Mouse (Mus musculus): Measurements from ENCODE around the gene Prss36. TPM values are rescaled to one million over a fixed set of nuclear protein-coding genes. Genes with fewer than 3 reads are reported as not detected.
"Not testable (repeated sequence)": the region's sequence is repeated elsewhere in the genome, so short reads cannot be mapped to it uniquely, and the experiment has no call there.

The Prss36 gene
- polyA plus RNA-seq, 1 experiment from 2014 or later = 10.0 TPM

- WGBS = 9% methylated on average over 10 of the region's 10 CpGs
- peak; percentile 30 for DNase-seq (ENCODE audit: low spot score)
- H3K4me2 ChIP-seq (replicated peaks; ENCODE audit: low read depth, low read length) = peak overlapping the region; percentile 76
- H3K4me3 ChIP-seq (ENCODE audit: low read depth, low read length) = peak overlapping the region; percentile 99
- H3K36me3 ChIP-seq (ENCODE audit: insufficient read depth, low read length) = peaks cover 8% of the 10 kb centered on the region; the same call in 1 of the 2 replicates
- TF ChIP-seq CTCF (IDR thresholded peaks at IDR 0.05) (no peak), EP300 (IDR thresholded peaks at IDR 0.05) (no peak)
- no peaks in the 10 kb centered on the region for H3K27me3 ChIP-seq (replicated peaks; ENCODE audit: insufficient read depth, low read length)
- peak overlapping the region; percentile 97 for H3K27ac ChIP-seq (ENCODE audit: low read length)
- H3K9ac ChIP-seq (replicated peaks; ENCODE audit: low read depth) = peak overlapping the region; percentile 96
- peaks cover 10% of the 10 kb centered on the region; the same call in 1 of the 2 replicates for H3K4me1 ChIP-seq (ENCODE audit: insufficient read depth, low read depth, low read length)
- no peaks in the 10 kb centered on the region for H3K9me3 ChIP-seq (ENCODE audit: low read length)
- ATAC-seq = no peak
Observed at GRCm38 (mm10) chr7:127966371-127966918, 19.9 kb upstream of the Prss36 start.

- WGBS = 49% methylated on average over 5 of the region's 5 CpGs
- Histone ChIP-seq H3K4me1 (ENCODE audit: insufficient read depth, low read depth, low read length) (no peaks in the 10 kb centered on the region), H3K4me2 (replicated peaks; ENCODE audit: low read depth, low read length) (no peak overlapping the region), H3K36me3 (ENCODE audit: insufficient read depth, low read length) (no peaks in the 10 kb centered on the region), H3K27me3 (replicated peaks; ENCODE audit: insufficient read depth, low read length) (no peaks in the 10 kb centered on the region), H3K4me3 (ENCODE audit: low read depth, low read length) (no peak overlapping the region), H3K9me3 (ENCODE audit: low read length) (no peaks in the 10 kb centered on the region), H3K9ac (replicated peaks; ENCODE audit: low read depth) (no peak overlapping the region), H3K27ac (ENCODE audit: low read length) (no peak overlapping the region)
- DNase-seq (ENCODE audit: low spot score) (no peak), ATAC-seq (no peak)
- TF ChIP-seq EP300 (IDR thresholded peaks at IDR 0.05) (no peak), CTCF (IDR thresholded peaks at IDR 0.05) (no peak)
Observed at GRCm38 (mm10) chr7:127959364-127959763, 12.8 kb upstream of the Prss36 start.

DNA sequence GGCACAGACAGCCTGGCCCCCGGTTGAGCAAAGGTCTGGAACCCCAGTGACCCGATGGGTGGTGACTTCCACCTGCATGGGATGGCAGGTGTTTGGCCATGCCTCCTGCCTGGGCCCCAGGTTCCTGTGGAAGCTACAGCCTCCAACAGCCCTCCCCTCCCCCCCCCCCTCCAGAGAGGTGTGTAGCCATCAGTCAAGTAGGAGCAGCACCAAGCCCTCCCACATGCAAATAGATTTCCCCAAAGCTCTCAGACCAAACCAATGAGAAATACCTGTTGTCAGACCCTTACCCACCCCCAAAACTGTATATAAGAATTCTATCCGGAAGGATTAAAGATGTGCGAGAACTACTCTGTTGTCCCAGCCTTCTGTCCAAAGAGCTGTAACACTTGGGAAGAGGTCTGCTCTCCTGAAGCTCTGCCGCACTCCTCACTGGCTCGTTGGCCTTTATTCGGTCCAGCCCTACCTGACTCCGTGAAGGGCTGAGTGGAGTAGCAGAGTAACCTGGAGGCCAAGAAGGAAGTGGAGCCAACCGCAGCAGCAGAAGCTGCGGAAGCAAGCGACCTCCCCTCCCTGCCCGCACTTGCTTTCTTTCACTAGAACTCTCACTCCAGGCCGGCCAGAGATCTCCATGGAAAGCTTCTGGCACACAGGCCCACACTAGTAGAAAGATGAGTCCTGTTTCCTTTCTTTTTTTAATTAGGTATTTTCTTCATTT lies 6.5 kb upstream of the Prss36 start:
- no peaks in the 10 kb centered on the region for H3K4me1 ChIP-seq (ENCODE audit: insufficient read depth, low read depth, low read length)
- 43% methylated on average over 13 of the region's 13 CpGs for WGBS
- ATAC-seq = no peak

GRCm38 (mm10) chr7:127944614-127945013 lies 1.9 kb downstream of the Prss36 start:
- Histone ChIP-seq H3K9me3 (ENCODE audit: low read length) (no peaks in the 10 kb centered on the region), H3K4me2 (replicated peaks; ENCODE audit: low read depth, low read length) (0 out of 2 replicates have a peak overlapping the region, but pooled peaks have one; percentile 29), H3K36me3 (ENCODE audit: insufficient read depth, low read length) (no peaks in the 10 kb centered on the region), H3K4me3 (ENCODE audit: low read depth, low read length) (no peak overlapping the region), H3K9ac (replicated peaks; ENCODE audit: low read depth) (no peak overlapping the region), H3K27me3 (replicated peaks; ENCODE audit: insufficient read depth, low read length) (peaks cover 7% of the 10 kb centered on the region; the same call in 1 of the 2 replicates), H3K27ac (ENCODE audit: low read length) (no peak overlapping the region), H3K4me1 (ENCODE audit: insufficient read depth, low read depth, low read length) (no peaks in the 10 kb centered on the region)
- peak; percentile 37 for ATAC-seq
- no peak for DNase-seq (ENCODE audit: low spot score)
- TF ChIP-seq CTCF (IDR thresholded peaks at IDR 0.05) (0 out of 2 replicates have a peak, but pooled peaks have one; percentile 3), EP300 (IDR thresholded peaks at IDR 0.05) (no peak)
- 13% methylated on average over 23 of the region's 23 CpGs for WGBS

More for the DNA sequence above, 6.5 kb upstream of the Prss36 start:
- no peak overlapping the region for H3K4me3 ChIP-seq (ENCODE audit: low read depth, low read length)
- H3K36me3 ChIP-seq (ENCODE audit: insufficient read depth, low read length) = no peaks in the 10 kb centered on the region
- H3K4me2 ChIP-seq (replicated peaks; ENCODE audit: low read depth, low read length) = no peak overlapping the region
- DNase-seq (ENCODE audit: low spot score) = no peak
- H3K27me3 ChIP-seq (replicated peaks; ENCODE audit: insufficient read depth, low read length) = no peaks in the 10 kb centered on the region
- no peak for TF ChIP-seq CTCF (IDR thresholded peaks at IDR 0.05)
- no peaks in the 10 kb centered on the region for H3K9me3 ChIP-seq (ENCODE audit: low read length)
- no peak overlapping the region for H3K27ac ChIP-seq (ENCODE audit: low read length)
- H3K9ac ChIP-seq (replicated peaks; ENCODE audit: low read depth) = no peak overlapping the region

GRCm38 (mm10) chr7:127942097-127942496 lies 4.4 kb downstream of the Prss36 start:
- not testable (repeated sequence) for H3K9ac ChIP-seq (replicated peaks; ENCODE audit: low read depth); ATAC-seq; H3K9me3 ChIP-seq (ENCODE audit: low read length); H3K36me3 ChIP-seq (ENCODE audit: insufficient read depth, low read length); H3K27ac ChIP-seq (ENCODE audit: low read length); DNase-seq (ENCODE audit: low spot score); H3K4me2 ChIP-seq (replicated peaks; ENCODE audit: low read depth, low read length); H3K4me3 ChIP-seq (ENCODE audit: low read depth, low read length); H3K4me1 ChIP-seq (ENCODE audit: insufficient read depth, low read depth, low read length); H3K27me3 ChIP-seq (replicated peaks; ENCODE audit: insufficient read depth, low read length)
- TF ChIP-seq CTCF (IDR thresholded peaks at IDR 0.05) = peak; percentile 30
- 40% methylated on average over 2 of the region's 2 CpGs for WGBS

DNA sequence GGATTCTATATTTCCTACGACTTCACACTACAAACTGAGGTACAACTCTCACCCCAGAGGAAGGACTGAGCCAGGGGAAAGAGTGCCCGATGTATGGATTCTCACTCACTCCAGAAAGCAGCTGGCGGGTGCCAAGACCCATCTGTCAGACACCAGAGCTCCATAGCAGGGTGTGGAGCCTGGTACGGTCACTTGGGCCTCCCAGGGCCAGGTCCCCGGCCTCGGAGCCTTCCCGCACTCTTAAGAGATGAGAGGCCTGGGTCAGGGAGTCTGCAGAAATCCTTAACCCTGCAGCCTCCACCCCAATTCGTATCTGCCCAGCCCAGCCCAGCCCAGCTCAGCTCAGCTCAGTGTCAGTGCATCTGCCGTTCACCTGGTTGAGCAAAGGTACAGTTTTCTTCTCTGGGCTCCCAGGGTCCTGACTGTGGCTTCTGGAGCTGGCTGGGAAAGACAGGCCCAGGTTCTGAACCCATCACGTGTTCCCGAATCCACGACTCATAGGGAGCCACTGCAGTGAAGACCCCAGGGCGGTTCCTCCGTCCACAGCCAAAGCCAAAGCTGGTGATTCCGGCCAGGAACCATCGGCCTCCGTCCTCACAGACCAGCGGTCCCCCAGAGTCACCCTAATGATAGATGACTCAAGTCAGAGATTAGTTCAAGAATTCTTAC lies 10.2 kb downstream of the Prss36 start:
- WGBS = 55% methylated on average over 18 of the region's 18 CpGs
- Histone ChIP-seq H3K9me3 (ENCODE audit: low read length) (no peaks in the 10 kb centered on the region), H3K4me1 (ENCODE audit: insufficient read depth, low read depth, low read length) (peaks cover 6% of the 10 kb centered on the region; the same call in 1 of the 2 replicates), H3K4me3 (ENCODE audit: low read depth, low read length) (peak overlapping the region; percentile 64), H3K27ac (ENCODE audit: low read length) (peak overlapping the region; percentile 71; the same call in 1 of the 2 replicates), H3K36me3 (ENCODE audit: insufficient read depth, low read length) (no peaks in the 10 kb centered on the region), H3K27me3 (replicated peaks; ENCODE audit: insufficient read depth, low read length) (no peaks in the 10 kb centered on the region), H3K4me2 (replicated peaks; ENCODE audit: low read depth, low read length) (peak overlapping the region; percentile 99), H3K9ac (replicated peaks; ENCODE audit: low read depth) (peak overlapping the region; percentile 51)
- TF ChIP-seq CTCF (IDR thresholded peaks at IDR 0.05) = no peak
- no peak for TF ChIP-seq EP300 (IDR thresholded peaks at IDR 0.05)
- ATAC-seq (no peak), DNase-seq (ENCODE audit: low spot score) (no peak)
